Mouse (Mus musculus): ENCODE measurements around the gene Rpl36-ps4. TPM values are rescaled to one million over a fixed set of nuclear protein-coding genes. Genes with fewer than 3 reads are reported as not detected.

Rpl36-ps4 gene
- not detected in 2 replicates for polyA plus RNA-seq (2012; ENCODE audit: insufficient read depth, insufficient read length, low replicate concordance, missing spikeins)

- WGBS: 90% methylated on average over 5 of the region's 5 CpGs
- Histone ChIP-seq H3K27ac (ENCODE audit: insufficient read depth, low read depth, low read length) (no peak within 1 kb of the TSS), H3K4me3 (ENCODE audit: insufficient read depth, low read depth, low read length) (no peak within 1 kb of the TSS), H3K4me1 (ENCODE audit: control insufficient read depth, insufficient read depth, low read length) (no peaks in the 10 kb centered on the region)
- no peak for TF ChIP-seq CTCF (IDR thresholded peaks at IDR 0.05; ENCODE audit: insufficient read depth, low read depth, low read length)
- no peak for TF ChIP-seq POLR2A (IDR thresholded peaks at IDR 0.05; ENCODE audit: insufficient read depth, low read depth, low read length)
These were observed at the start of gene Rpl36-ps4 for GRCm38 (mm10) chr17:87920677-87921076. Gene Rpl36-ps4 (plus strand): TSS chr17:87920977.

GRCm38 (mm10) chr17:87871461-87872126 lies 49.2 kb upstream of the Rpl36-ps4 start:
- H3K4me1 ChIP-seq (ENCODE audit: control insufficient read depth, insufficient read depth, low read length): peaks cover 19% of the 10 kb centered on the region

GRCm38 (mm10) chr17:87872286-87872685 lies 48.5 kb upstream of the Rpl36-ps4 start:
- Histone ChIP-seq H3K4me3 (ENCODE audit: insufficient read depth, low read depth, low read length) (no peak overlapping the region), H3K4me1 (ENCODE audit: control insufficient read depth, insufficient read depth, low read length) (peaks cover 21% of the 10 kb centered on the region), H3K27ac (ENCODE audit: insufficient read depth, low read depth, low read length) (peak overlapping the region; percentile 30; the same call in 1 of the 2 replicates)
- TF ChIP-seq POLR2A (IDR thresholded peaks at IDR 0.05; ENCODE audit: insufficient read depth, low read depth, low read length): no peak
- TF ChIP-seq CTCF (IDR thresholded peaks at IDR 0.05; ENCODE audit: insufficient read depth, low read depth, low read length): no peak
- WGBS: 42% methylated on average over 4 of the region's 4 CpGs

More at GRCm38 (mm10) chr17:87871461-87872126, 49.2 kb upstream of the Rpl36-ps4 start:
- WGBS: 83% methylated on average over 13 of the region's 13 CpGs
- no peak overlapping the region for H3K4me3 ChIP-seq (ENCODE audit: insufficient read depth, low read depth, low read length)
- no peak overlapping the region for H3K27ac ChIP-seq (ENCODE audit: insufficient read depth, low read depth, low read length)
- TF ChIP-seq CTCF (IDR thresholded peaks at IDR 0.05; ENCODE audit: insufficient read depth, low read depth, low read length): no peak
- no peak for TF ChIP-seq POLR2A (IDR thresholded peaks at IDR 0.05; ENCODE audit: insufficient read depth, low read depth, low read length)

- H3K27ac ChIP-seq (ENCODE audit: insufficient read depth, low read depth, low read length): no peak overlapping the region
- WGBS: 79% methylated on average over 7 of the region's 7 CpGs
- H3K4me1 ChIP-seq (ENCODE audit: control insufficient read depth, insufficient read depth, low read length): peaks cover 26% of the 10 kb centered on the region
- no peak overlapping the region for H3K4me3 ChIP-seq (ENCODE audit: insufficient read depth, low read depth, low read length)
- TF ChIP-seq POLR2A (IDR thresholded peaks at IDR 0.05; ENCODE audit: insufficient read depth, low read depth, low read length): no peak
- no peak for TF ChIP-seq CTCF (IDR thresholded peaks at IDR 0.05; ENCODE audit: insufficient read depth, low read depth, low read length)
These were observed 47.3 kb upstream of the Rpl36-ps4 start for GRCm38 (mm10) chr17:87873456-87873855.

GRCm38 (mm10) chr17:87873943-87874342 lies 46.8 kb upstream of the Rpl36-ps4 start:
- Histone ChIP-seq H3K4me3 (ENCODE audit: insufficient read depth, low read depth, low read length) (no peak overlapping the region), H3K27ac (ENCODE audit: insufficient read depth, low read depth, low read length) (no peak overlapping the region), H3K4me1 (ENCODE audit: control insufficient read depth, insufficient read depth, low read length) (peaks cover 26% of the 10 kb centered on the region)
- TF ChIP-seq CTCF (IDR thresholded peaks at IDR 0.05; ENCODE audit: insufficient read depth, low read depth, low read length) (no peak), POLR2A (IDR thresholded peaks at IDR 0.05; ENCODE audit: insufficient read depth, low read depth, low read length) (no peak)
- 82% methylated on average over 4 of the region's 4 CpGs for WGBS

GRCm38 (mm10) chr17:87875346-87875920 lies 45.3 kb upstream of the Rpl36-ps4 start:
- H3K4me1 ChIP-seq (ENCODE audit: control insufficient read depth, insufficient read depth, low read length): peaks cover 32% of the 10 kb centered on the region
- 81% methylated on average over 8 of the region's 8 CpGs for WGBS

GRCm38 (mm10) chr17:87876295-87877000 lies 44.3 kb upstream of the Rpl36-ps4 start:
- TF ChIP-seq CTCF (IDR thresholded peaks at IDR 0.05; ENCODE audit: insufficient read depth, low read depth, low read length): no peak
- TF ChIP-seq POLR2A (IDR thresholded peaks at IDR 0.05; ENCODE audit: insufficient read depth, low read depth, low read length): no peak
- Histone ChIP-seq H3K4me1 (ENCODE audit: control insufficient read depth, insufficient read depth, low read length) (peaks cover 32% of the 10 kb centered on the region), H3K27ac (ENCODE audit: insufficient read depth, low read depth, low read length) (no peak overlapping the region), H3K4me3 (ENCODE audit: insufficient read depth, low read depth, low read length) (no peak overlapping the region)
- WGBS: 78% methylated on average over 11 of the region's 11 CpGs

More at GRCm38 (mm10) chr17:87875346-87875920, 45.3 kb upstream of the Rpl36-ps4 start:
- Histone ChIP-seq H3K4me3 (ENCODE audit: insufficient read depth, low read depth, low read length) (no peak overlapping the region), H3K27ac (ENCODE audit: insufficient read depth, low read depth, low read length) (no peak overlapping the region)
- no peak for TF ChIP-seq POLR2A (IDR thresholded peaks at IDR 0.05; ENCODE audit: insufficient read depth, low read depth, low read length)
- no peak for TF ChIP-seq CTCF (IDR thresholded peaks at IDR 0.05; ENCODE audit: insufficient read depth, low read depth, low read length)

GRCm38 (mm10) chr17:87877207-87878073 lies 43.3 kb upstream of the Rpl36-ps4 start:
- peak; percentile 73; the same call in 1 of the 2 replicates for TF ChIP-seq CTCF (IDR thresholded peaks at IDR 0.05; ENCODE audit: insufficient read depth, low read depth, low read length)
- no peak for TF ChIP-seq POLR2A (IDR thresholded peaks at IDR 0.05; ENCODE audit: insufficient read depth, low read depth, low read length)
- Histone ChIP-seq H3K27ac (ENCODE audit: insufficient read depth, low read depth, low read length) (peak overlapping the region; percentile 58; the same call in 1 of the 2 replicates), H3K4me1 (ENCODE audit: control insufficient read depth, insufficient read depth, low read length) (peaks cover 30% of the 10 kb centered on the region), H3K4me3 (ENCODE audit: insufficient read depth, low read depth, low read length) (no peak overlapping the region)
- 16% methylated on average over 25 of the region's 25 CpGs for WGBS
